Mouse (Mus musculus) CH12.LX (cell line): ENCODE results near the gene Esp3. TPM values are rescaled to one million over a fixed set of nuclear protein-coding genes. Genes with fewer than 3 reads are reported as not detected.
"Not testable (repeated sequence)": the region's sequence is repeated elsewhere in the genome, so short reads cannot be mapped to it uniquely, and the experiment has no call there.

Source experiments
- DNase-seq: peaks from one replicate; pipeline ENCODE4 v3.0.0-alpha.2; 2013; ENCODE audit errors: extremely low read depth
- H3K27ac ChIP-seq: 2 replicates; pipeline ENCODE4 v1.5.1; 2012; ENCODE audit warnings: low read depth, mild to moderate bottlenecking, control low read depth, moderate library complexity; ENCODE audit not compliant: insufficient read depth
- H3K27me3 ChIP-seq: replicated peaks from 2 replicates; pipeline ENCODE3; 2012; ENCODE audit warnings: inconsistent platforms
- H3K36me3 ChIP-seq, 2 experiments: replicated peaks in 1 of 2; 2 replicates each; pipeline versions ENCODE3 to v1.6.1; 2012; ENCODE audit warnings: inconsistent platforms in 1 of 2, low read length in 1 of 2, mild to moderate bottlenecking in 1 of 2, mixed read lengths in 1 of 2, moderate library complexity in 1 of 2; ENCODE audit not compliant: control insufficient read depth in 1 of 2, insufficient read depth in 1 of 2
- H3K4me1 ChIP-seq, 2 experiments: 2 replicates each; pipeline ENCODE4 v1.6.1; 2012; ENCODE audit warnings: inconsistent platforms in 1 of 2, moderate library complexity in 1 of 2; ENCODE audit not compliant: insufficient read depth in 2 of 2, control insufficient read depth in 1 of 2
- H3K4me2 ChIP-seq: 2 replicates; pipeline ENCODE4 v1.6.1; 2012; ENCODE audit warnings: low read depth, mild to moderate bottlenecking, control low read depth; ENCODE audit not compliant: poor library complexity, insufficient read depth, severe bottlenecking
- H3K4me3 ChIP-seq, 3 experiments: fragments of 150-350 bp in 1 of 3; sonication (generic) in 1 of 3; replicated peaks in 1 of 3; 2 replicates each; pipeline versions ENCODE3 to v1.5.1; 2011 to 2012; ENCODE audit warnings: low read depth in 2 of 3, low read length in 2 of 3, mild to moderate bottlenecking in 2 of 3, moderate library complexity in 2 of 3, control low read depth in 1 of 3, improper control_type of control experiment in 1 of 3, inconsistent platforms in 1 of 3, mixed read lengths in 1 of 3; ENCODE audit not compliant: poor library complexity in 1 of 3
- H3K79me2 ChIP-seq: replicated peaks from 2 replicates; pipeline ENCODE4 v1.6.1; 2012; ENCODE audit warnings: mild to moderate bottlenecking, moderate library complexity; ENCODE audit not compliant: control insufficient read depth, poor library complexity, insufficient read depth, severe bottlenecking; ENCODE audit errors: extremely low read depth
- H3K9ac ChIP-seq: 2 replicates; pipeline ENCODE4 v1.6.1; 2012; ENCODE audit warnings: low read depth, mild to moderate bottlenecking, control low read depth, moderate library complexity; ENCODE audit not compliant: insufficient read depth
- H3K9me3 ChIP-seq: replicated peaks from 2 replicates; pipeline ENCODE3; 2012; ENCODE audit warnings: low read length, inconsistent platforms, mixed read lengths
- E2F4 ChIP-seq: IDR thresholded peaks from 2 replicates; pipeline ENCODE4 v1.6.1; 2011; ENCODE audit warnings: low read depth, low read length, improper control_type of control experiment; ENCODE audit not compliant: insufficient replicate concordance
- MAZ ChIP-seq: IDR thresholded peaks from 2 replicates; pipeline ENCODE4 v1.6.1; 2012; ENCODE audit warnings: low read depth, mild to moderate bottlenecking, inconsistent platforms, low read length, improper control_type of control experiment, moderate library complexity
- MYC ChIP-seq: IDR thresholded peaks from 2 replicates; pipeline ENCODE4 v1.6.1; 2011; ENCODE audit warnings: low read depth, mild to moderate bottlenecking, improper control_type of control experiment, low read length
- NRF1 ChIP-seq: IDR thresholded peaks from 2 replicates; pipeline ENCODE4 v1.6.1; 2014; ENCODE audit warnings: low read depth, mild to moderate bottlenecking, inconsistent platforms, low read length, improper control_type of control experiment, moderate library complexity
- SMC3 ChIP-seq: IDR thresholded peaks from 2 replicates; pipeline ENCODE4 v1.6.1; 2011; ENCODE audit warnings: low read depth, low read length, improper control_type of control experiment
- dilution Hi-C: fragments of 300-500 bp; cut with MboI; formaldehyde crosslinking; loops from 2 replicates; pipeline ENCODE4 v1.14.3; 2020; ENCODE audit warnings: low sequenced_read_pairs; ENCODE audit not compliant: extremely low pct_unique_long_range_greater_than_20kb, extremely low pct_ligation_motif_present
- in situ Hi-C: fragments of 300-500 bp; cut with MboI; formaldehyde crosslinking; loops from 3 replicates; pipeline ENCODE4 v1.14.3; 2019; ENCODE audit warnings: low sequenced_read_pairs, low pct_ligation_motif_present, low pct_unique_long_range_greater_than_20kb, mixed read lengths
- polyA plus RNA-seq: library from polyadenylated mRNA; unstranded; fragments of >175 nt; gene quantifications from 2 replicates; pipeline ENCODE4 v1.2.1, GENCODE M21; 2012; ENCODE audit warnings: low read depth; ENCODE audit not compliant: insufficient read length
- total RNA-seq, 2 experiments: library from RNA; depleted of rRNA; stranded (reverse); fragments of 300-350 nt in 1 of 2; fragments of >200 nt in 1 of 2; gene quantifications; 2 replicates each; pipeline ENCODE4 v1.2.3; 2012 to 2014

Esp3 gene
- total and polyA plus RNA-seq, 3 experiments: not detected

GRCm38 (mm10) chr17:40598294-40598693 lies 33.6 kb upstream of the Esp3 start, which contains the start of gene Esp4:
Gene Esp4 (plus strand): TSS chr17:40598594.
- no peaks in the 10 kb centered on the region for H3K4me1 ChIP-seq
- no peak within 1 kb of the TSS for H3K9ac ChIP-seq
- no peak for DNase-seq
- H3K9me3 ChIP-seq: peaks cover 23% of the 10 kb centered on the region
- no peaks in the 10 kb centered on the region for H3K36me3 ChIP-seq
- H3K27ac ChIP-seq: no peak within 1 kb of the TSS
- dilution Hi-C loops (no loop called here), in situ Hi-C loops (no loop called here)
- H3K79me2 ChIP-seq: no peaks in the 10 kb centered on the region
- no peaks in the 10 kb centered on the region for H3K27me3 ChIP-seq
- H3K4me2 ChIP-seq: no peak within 1 kb of the TSS
- TF ChIP-seq NRF1 (no peak), MAZ (no peak), MYC (no peak), E2F4 (no peak), SMC3 (no peak)
- no peak within 1 kb of the TSS for H3K4me3 ChIP-seq

GRCm38 (mm10) chr17:40662118-40662679 lies 30.3 kb downstream of the Esp3 start:
- dilution Hi-C loops, H3K27me3 ChIP-seq, H3K4me3 ChIP-seq, H3K27ac ChIP-seq, H3K9me3 ChIP-seq, H3K9ac ChIP-seq, DNase-seq, in situ Hi-C loops, H3K36me3 ChIP-seq, H3K79me2 ChIP-seq, H3K4me2 ChIP-seq, H3K4me1 ChIP-seq: not testable (repeated sequence)

GRCm38 (mm10) chr17:40663161-40663811 lies 31.4 kb downstream of the Esp3 start:
- H3K4me2 ChIP-seq, H3K9me3 ChIP-seq, H3K27me3 ChIP-seq, H3K79me2 ChIP-seq, H3K36me3 ChIP-seq, H3K27ac ChIP-seq, dilution Hi-C loops, in situ Hi-C loops, H3K9ac ChIP-seq, H3K4me1 ChIP-seq, H3K4me3 ChIP-seq, DNase-seq: not testable (repeated sequence)

Other genes with a start within 250 kb of the Esp3 start
- gene Esp8, start 112.1 kb upstream of the Esp3 start, total RNA-seq (2012; rRNA removed): not detected in 2 replicates
- gene Esp8, start 112.1 kb upstream of the Esp3 start, total RNA-seq (2014; rRNA removed): not detected in 2 replicates
- gene Esp8, start 112.1 kb upstream of the Esp3 start, polyA plus RNA-seq: not detected in 2 replicates
- not detected in 2 replicates for gene Esp6, start 70.6 kb upstream of the Esp3 start, total RNA-seq (2012; rRNA removed)
- not detected in 2 replicates for gene Esp6, start 70.6 kb upstream of the Esp3 start, total RNA-seq (2014; rRNA removed)
- gene Esp6, start 70.6 kb upstream of the Esp3 start, polyA plus RNA-seq: not detected in 2 replicates
- not detected in 2 replicates for gene Esp4, start 33.5 kb upstream of the Esp3 start, total RNA-seq (2012; rRNA removed)
- not detected in 2 replicates for gene Esp4, start 33.5 kb upstream of the Esp3 start, total RNA-seq (2014; rRNA removed)
- not detected in 2 replicates for gene Esp4, start 33.5 kb upstream of the Esp3 start, polyA plus RNA-seq
- not detected in 2 replicates for gene Esp1, start 95.0 kb downstream of the Esp3 start, total RNA-seq (2012; rRNA removed)
- not detected in 2 replicates for gene Esp1, start 95.0 kb downstream of the Esp3 start, total RNA-seq (2014; rRNA removed)
- not detected in 2 replicates for gene Esp1, start 95.0 kb downstream of the Esp3 start, polyA plus RNA-seq
- gene Crisp2, start 174.9 kb downstream of the Esp3 start, total RNA-seq (2012; rRNA removed): not detected in 2 replicates
- not detected in 2 replicates for gene Crisp2, start 174.9 kb downstream of the Esp3 start, total RNA-seq (2014; rRNA removed)
- not detected in 2 replicates for gene Crisp2, start 174.9 kb downstream of the Esp3 start, polyA plus RNA-seq
- gene Rhag, start 179.1 kb downstream of the Esp3 start, total RNA-seq (2012; rRNA removed): not detected in 2 replicates
- gene Rhag, start 179.1 kb downstream of the Esp3 start, total RNA-seq (2014; rRNA removed): not detected in 2 replicates
- gene Rhag, start 179.1 kb downstream of the Esp3 start, polyA plus RNA-seq: not detected in 2 replicates
- gene 9130008F23Rik, start 248.5 kb downstream of the Esp3 start, total RNA-seq (2012; rRNA removed): not detected in 2 replicates
- not detected in 2 replicates for gene 9130008F23Rik, start 248.5 kb downstream of the Esp3 start, total RNA-seq (2014; rRNA removed)
- gene 9130008F23Rik, start 248.5 kb downstream of the Esp3 start, polyA plus RNA-seq: not detected in 2 replicates